Mouse (Mus musculus): Measurements from ENCODE around the gene Gm11992. TPM values are rescaled to one million over a fixed set of nuclear protein-coding genes. Genes with fewer than 3 reads are reported as not detected.

Gene Gm11992
- total and polyA plus RNA-seq, 3 experiments, result not detected

DNA sequence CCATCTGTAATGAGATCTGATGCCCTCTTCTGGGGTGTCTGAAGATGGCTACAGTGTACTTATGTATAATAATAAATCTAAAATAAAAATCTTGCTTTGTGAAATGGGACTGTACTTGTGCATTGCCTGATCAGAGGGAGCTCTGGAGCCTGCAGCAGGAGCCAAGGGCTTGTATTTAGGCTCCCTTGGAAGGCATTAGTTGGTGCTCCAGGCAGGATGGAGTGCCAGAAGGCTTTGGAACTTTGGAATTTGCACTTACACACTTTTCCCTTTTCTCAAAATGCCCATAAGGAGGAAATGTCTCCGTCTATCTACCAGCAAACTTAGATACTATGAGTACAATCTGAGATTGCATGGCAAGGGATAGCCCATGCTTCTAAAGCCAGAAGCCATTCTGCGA lies 1.8 kb upstream of the Gm11992 start:
- Histone ChIP-seq H3K9ac (ENCODE audit: insufficient read depth, low read depth) (no peak overlapping the region), H3K4me1 (ENCODE audit: control insufficient read depth in 1 of 2, insufficient read depth in 2 of 2) (no peaks in the 10 kb centered on the region), H3K9me3 (replicated peaks; ENCODE audit: low read length) (no peaks in the 10 kb centered on the region), H3K27me3 (replicated peaks) (peaks cover 70% of the 10 kb centered on the region), H3K36me3 (replicated peaks in 1 of 2; ENCODE audit: control insufficient read depth in 1 of 2, insufficient read depth in 1 of 2, low read length in 1 of 2) (no peaks in the 10 kb centered on the region), H3K4me3 (replicated peaks in 1 of 3; ENCODE audit: low read depth in 2 of 3, low read length in 2 of 3, poor library complexity in 1 of 3) (no peak overlapping the region), H3K4me2 (ENCODE audit: insufficient read depth, low read depth, poor library complexity, severe bottlenecking) (no peak overlapping the region), H3K79me2 (replicated peaks; ENCODE audit: control insufficient read depth, extremely low read depth, insufficient read depth, poor library complexity, severe bottlenecking) (no peaks in the 10 kb centered on the region), H3K27ac (ENCODE audit: insufficient read depth, low read depth) (no peak overlapping the region)
- no peak for DNase-seq (ENCODE audit: extremely low read depth)
- in situ Hi-C loops (cut with MboI; ENCODE audit: low pct_ligation_motif_present, low pct_unique_long_range_greater_than_20kb, low sequenced_read_pairs), result no loop called here
- dilution Hi-C loops (cut with MboI; ENCODE audit: extremely low pct_ligation_motif_present, extremely low pct_unique_long_range_greater_than_20kb, low sequenced_read_pairs), result no loop called here
- TF ChIP-seq EP300 (IDR thresholded peaks at IDR 0.05; ENCODE audit: low read length) (no peak), KAT2A (IDR thresholded peaks at IDR 0.05; ENCODE audit: insufficient replicate concordance, low read length) (no peak), MAX (IDR thresholded peaks at IDR 0.05; ENCODE audit: low read length) (no peak), MYC (IDR thresholded peaks at IDR 0.05; ENCODE audit: low read depth, low read length) (no peak), ELF1 (IDR thresholded peaks at IDR 0.05; ENCODE audit: low read depth, low read length) (no peak), ZC3H11A (IDR thresholded peaks at IDR 0.05; ENCODE audit: low read depth, low read length) (no peak), BHLHE40 (IDR thresholded peaks at IDR 0.05; ENCODE audit: low read depth, low read length) (no peak), E2F4 (IDR thresholded peaks at IDR 0.05; ENCODE audit: insufficient replicate concordance, low read depth, low read length) (no peak), JUND (conservative IDR thresholded peaks at IDR 0.05; ENCODE audit: low read depth, low read length) (no peak), UBTF (IDR thresholded peaks at IDR 0.05; ENCODE audit: low read depth, low read length) (no peak)

DNA sequence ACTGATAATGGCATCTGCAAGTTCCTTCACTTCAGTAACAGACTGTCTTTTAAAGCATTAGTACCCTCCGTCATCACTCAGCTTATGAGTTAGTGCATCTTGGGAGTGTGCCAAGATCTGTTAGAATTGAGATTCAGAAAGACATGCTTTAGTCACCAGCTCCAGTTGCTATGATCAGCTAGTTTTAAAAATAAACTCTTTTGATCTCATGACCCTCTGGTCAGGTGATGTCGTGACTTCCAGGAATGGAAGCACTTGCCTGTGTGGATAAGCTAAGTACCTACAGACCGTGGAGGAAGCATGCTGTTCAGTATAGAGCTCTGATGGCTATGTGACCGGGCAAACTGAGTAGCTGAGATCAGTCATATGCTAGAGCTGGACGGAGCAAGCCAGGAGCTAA lies 1.4 kb upstream of the Gm11992 start:
- Histone ChIP-seq H3K4me3 (replicated peaks in 1 of 3; ENCODE audit: low read depth in 2 of 3, low read length in 2 of 3, poor library complexity in 1 of 3) (no peak overlapping the region), H3K27me3 (replicated peaks) (peaks cover 71% of the 10 kb centered on the region), H3K4me1 (ENCODE audit: control insufficient read depth in 1 of 2, insufficient read depth in 2 of 2) (no peaks in the 10 kb centered on the region), H3K36me3 (replicated peaks in 1 of 2; ENCODE audit: control insufficient read depth in 1 of 2, insufficient read depth in 1 of 2, low read length in 1 of 2) (no peaks in the 10 kb centered on the region), H3K9me3 (replicated peaks; ENCODE audit: low read length) (no peaks in the 10 kb centered on the region), H3K79me2 (replicated peaks; ENCODE audit: control insufficient read depth, extremely low read depth, insufficient read depth, poor library complexity, severe bottlenecking) (no peaks in the 10 kb centered on the region), H3K9ac (ENCODE audit: insufficient read depth, low read depth) (no peak overlapping the region), H3K4me2 (ENCODE audit: insufficient read depth, low read depth, poor library complexity, severe bottlenecking) (no peak overlapping the region), H3K27ac (ENCODE audit: insufficient read depth, low read depth) (no peak overlapping the region)
- dilution Hi-C loops (cut with MboI; ENCODE audit: extremely low pct_ligation_motif_present, extremely low pct_unique_long_range_greater_than_20kb, low sequenced_read_pairs), result no loop called here
- no peak for DNase-seq (ENCODE audit: extremely low read depth)
- TF ChIP-seq ZC3H11A (IDR thresholded peaks at IDR 0.05; ENCODE audit: low read depth, low read length), result no peak
- no peak for TF ChIP-seq USF2 (conservative IDR thresholded peaks at IDR 0.05; ENCODE audit: low read depth, low read length)
- no peak for TF ChIP-seq ZMIZ1 (IDR thresholded peaks at IDR 0.05; ENCODE audit: low read depth, low read length)
- TF ChIP-seq MAZ (IDR thresholded peaks at IDR 0.05; ENCODE audit: low read depth, low read length), result no peak
- TF ChIP-seq SMC3 (IDR thresholded peaks at IDR 0.05; ENCODE audit: low read depth, low read length), result no peak
- TF ChIP-seq POLR2AphosphoS2 (IDR thresholded peaks at IDR 0.05; ENCODE audit: low read depth, low read length), result no peak
- TF ChIP-seq ELF1 (IDR thresholded peaks at IDR 0.05; ENCODE audit: low read depth, low read length), result no peak
- no peak for TF ChIP-seq BHLHE40 (IDR thresholded peaks at IDR 0.05; ENCODE audit: low read depth, low read length)
- no peak for TF ChIP-seq RCOR1 (conservative IDR thresholded peaks at IDR 0.05; ENCODE audit: low read depth, low read length)
- no peak for TF ChIP-seq KAT2A (IDR thresholded peaks at IDR 0.05; ENCODE audit: insufficient replicate concordance, low read length)
- no peak for TF ChIP-seq ZKSCAN1 (IDR thresholded peaks at IDR 0.05; ENCODE audit: borderline replicate concordance, low read depth, low read length)
- TF ChIP-seq NRF1 (IDR thresholded peaks at IDR 0.05; ENCODE audit: low read depth, low read length), result no peak
- TF ChIP-seq MXI1 (IDR thresholded peaks at IDR 0.05; ENCODE audit: low read depth, low read length), result no peak
- no peak for TF ChIP-seq POLR2A (IDR thresholded peaks at IDR 0.05; ENCODE audit: low read depth, low read length)
- TF ChIP-seq MYC (IDR thresholded peaks at IDR 0.05; ENCODE audit: low read depth, low read length), result no peak
- no peak for TF ChIP-seq TBP (conservative IDR thresholded peaks at IDR 0.05; ENCODE audit: low read depth, low read length)
- TF ChIP-seq MAFK (IDR thresholded peaks at IDR 0.05; ENCODE audit: insufficient replicate concordance, low read length), result no peak
- no peak for TF ChIP-seq ZNF384 (IDR thresholded peaks at IDR 0.05; ENCODE audit: low read depth, low read length)
- no peak for TF ChIP-seq UBTF (IDR thresholded peaks at IDR 0.05; ENCODE audit: low read depth, low read length)
- no peak for TF ChIP-seq ETS1 (conservative IDR thresholded peaks at IDR 0.05; ENCODE audit: low read depth, low read length)
- in situ Hi-C loops (cut with MboI; ENCODE audit: low pct_ligation_motif_present, low pct_unique_long_range_greater_than_20kb, low sequenced_read_pairs), result no loop called here
